In the genomic region with DNA sequence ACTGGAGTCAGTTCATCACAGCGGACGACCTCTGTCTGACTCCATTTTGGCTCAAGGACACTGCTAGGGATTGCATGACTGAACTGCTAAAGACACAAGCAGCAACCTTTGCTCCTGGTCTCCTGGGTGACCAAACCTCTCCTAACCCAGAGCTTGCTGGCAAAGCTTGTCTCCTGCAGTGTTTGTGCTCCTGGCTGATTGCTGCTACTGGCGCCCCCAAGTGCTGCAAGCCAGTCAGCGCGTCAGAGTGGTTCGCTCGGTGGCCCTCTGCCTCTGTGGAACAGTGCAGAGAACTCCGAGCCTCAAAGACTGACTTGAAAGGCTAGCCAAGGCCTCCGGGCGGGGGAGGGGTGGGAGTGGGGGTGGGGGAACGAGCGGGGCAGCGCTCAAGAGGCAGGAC, we compare ENCODE assay signal across 8 mouse cellular contexts. TPM values are rescaled to one million over a fixed set of nuclear protein-coding genes. Genes with fewer than 3 reads are reported as not detected.
DNase-seq lines count a peak whose midpoint lies in the region; ATAC-seq and TF ChIP-seq lines count a peak whose summit lies in the region.

No protein-coding gene starts in this region.

- no peaks in the 10 kb centered on the region for H3K9me3 ChIP-seq in forebrain, embryonic 10.5 days
- H3K9me3 ChIP-seq in liver, embryonic 12.5 days (replicated peaks) = no peaks in the 10 kb centered on the region

- H3K79me2 ChIP-seq in myocyte (ENCODE audit: control insufficient read depth, insufficient read depth) = no peaks in the 10 kb centered on the region

- TF ChIP-seq POLR2A in myocyte (IDR thresholded peaks at IDR 0.05; ENCODE audit: insufficient read length, low read depth) = no peak

- H3K27me3 ChIP-seq in forebrain, embryonic 10.5 days (ENCODE audit: poor library complexity, severe bottlenecking) = peaks cover 44% of the 10 kb centered on the region
- peaks cover 37% of the 10 kb centered on the region for H3K27me3 ChIP-seq in liver, embryonic 12.5 days (replicated peaks)
- no peaks in the 10 kb centered on the region for H3K27me3 ChIP-seq in myocyte (ENCODE audit: control insufficient read depth, insufficient read depth, insufficient read length)

- peak; percentile 59; the same call in 1 of the 2 replicates for ATAC-seq in liver, embryonic 12.5 days
- no peak for ATAC-seq in activated CD4-positive, CD25-positive, alpha-beta regulatory T cell, adult 4 months

- no peaks in the 10 kb centered on the region for H3K36me3 ChIP-seq in forebrain, embryonic 10.5 days (replicated peaks)
- no peaks in the 10 kb centered on the region for H3K36me3 ChIP-seq in liver, embryonic 12.5 days
- H3K36me3 ChIP-seq in myocyte (ENCODE audit: control insufficient read depth, insufficient read depth) = no peaks in the 10 kb centered on the region

- peak overlapping the region; percentile 58 for H3K4me2 ChIP-seq in liver, embryonic 12.5 days
- H3K4me2 ChIP-seq in myocyte (ENCODE audit: low read depth) = no peak overlapping the region

- intact Hi-C loops in heart, postnatal 10 days (cut with DNase I) = loop anchor here (10.0 kb wide), 2 partner anchors 269 to 489 kb away; no protein-coding TSS in a partner anchor

- WGBS in forebrain, embryonic 10.5 days = 3% methylated on average over 13 of the region's 13 CpGs
- 5% methylated on average over 13 of the region's 13 CpGs for WGBS in liver, embryonic 12.5 days (ENCODE audit: insufficient replicate concordance)

- H3K9ac ChIP-seq in liver, embryonic 12.5 days = no peak overlapping the region

- H3K4me1 ChIP-seq in forebrain, embryonic 10.5 days = peaks cover 38% of the 10 kb centered on the region
- H3K4me1 ChIP-seq in liver, embryonic 12.5 days = no peaks in the 10 kb centered on the region

- H3K4me3 ChIP-seq in forebrain, embryonic 10.5 days = peak overlapping the region; percentile 63
- H3K4me3 ChIP-seq in liver, embryonic 12.5 days = 0 out of 2 replicates have a peak overlapping the region, but pooled peaks have one; percentile 19
- no peak overlapping the region for H3K4me3 ChIP-seq in myocyte

- DNase-seq in ovary, postnatal 36 days (ENCODE audit: low spot score) = peak; percentile 46
- no peak for DNase-seq in ovary, adult 18-20 months (ENCODE audit: low spot score)
- peak; percentile 76 for DNase-seq in forebrain, embryonic 10.5 days (ENCODE audit: extremely low spot score, low spot score)
- peak; percentile 35 to 61 for DNase-seq in heart, postnatal 10 days
- DNase-seq in kidney, postnatal 4 days = peak; percentile 79 to 88

- H3ac ChIP-seq in myocyte (ENCODE audit: control insufficient read depth, insufficient read length) = no peak overlapping the region

- H3K27ac ChIP-seq in forebrain, embryonic 10.5 days = peak overlapping the region; percentile 48
- no peak overlapping the region for H3K27ac ChIP-seq in liver, embryonic 12.5 days

TF ChIP-seq in myocyte, 11 proteins besides CTCF, POLR2A, EP300 and RAD21:
- no peak for TF ChIP-seq CEBPB (IDR thresholded peaks at IDR 0.05; ENCODE audit: insufficient read depth, poor library complexity, severe bottlenecking)
- TF ChIP-seq USF1 (IDR thresholded peaks at IDR 0.05; ENCODE audit: low read depth) = no peak
- TF ChIP-seq SRF (IDR thresholded peaks at IDR 0.05; ENCODE audit: control insufficient read depth, insufficient read length, low read depth) = peak; percentile 31

RNA-seq across cellular contexts. Expression of gene Dkk2, which starts 1.1 kb away (rescaled TPM):
- 2.9 and 4.2 TPM in 2 replicates for polyA plus RNA-seq in forebrain, embryonic 10.5 days (2016; fragmentation: Nextera tagmentation; extraction: Ambion mirVana)
- under 1 TPM; 0.29 to 0.55 TPM for total RNA-seq in heart, postnatal 10 days (2021)
- polyA plus RNA-seq in liver, embryonic 12.5 days (2016; fragmentation: Nextera tagmentation; extraction: Ambion mirVana) = 0.75 and 0.93 TPM in 2 replicates
- polyA plus RNA-seq in myocyte (2012; fragmentation: generic; extraction: Trizol) = 0.17 TPM
- not detected for polyA plus RNA-seq in activated CD4-positive, CD25-positive, alpha-beta regulatory T cell, adult 4 months (2017; shearing (Covaris generic))
